Mouse (Mus musculus): Measurements from ENCODE around the gene Bcr. TPM values are rescaled to one million over a fixed set of nuclear protein-coding genes. Genes with fewer than 3 reads are reported as not detected.

Gene Bcr
- polyA plus RNA-seq, 1 experiment from 2014 or later, result 18.5 TPM

DNA sequence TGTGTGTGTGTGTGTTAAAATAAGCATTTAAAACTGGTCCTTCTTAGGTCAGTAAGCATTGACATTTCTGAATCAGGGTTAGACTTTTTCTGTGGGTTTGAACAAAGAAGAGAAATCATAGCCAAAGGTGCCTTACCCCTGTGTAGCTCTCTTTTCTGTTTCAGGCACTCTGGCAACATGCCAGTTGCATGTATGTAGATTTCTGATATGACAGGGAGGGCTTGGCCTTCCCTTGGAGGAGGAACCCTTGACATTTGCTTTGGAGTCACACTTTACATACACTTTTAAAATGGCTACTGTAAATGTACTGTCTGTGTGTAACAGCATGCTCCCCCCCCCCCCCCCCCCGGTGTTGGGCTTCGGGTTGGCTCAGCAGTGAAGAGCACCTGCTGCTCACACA is 164.2 kb downstream of the Bcr start:
- Histone ChIP-seq H3K9ac (ENCODE audit: low read depth, low read length) (no peak overlapping the region), H3K9me3 (ENCODE audit: control insufficient read depth, low read length) (no peaks in the 10 kb centered on the region), H3K4me2 (ENCODE audit: low read depth, low read length) (no peak overlapping the region), H3K27ac (ENCODE audit: low read length) (no peak overlapping the region), H3K4me1 (ENCODE audit: control insufficient read depth, insufficient read depth, low read length) (peaks cover 29% of the 10 kb centered on the region), H3K4me3 (ENCODE audit: low read length) (no peak overlapping the region), H3K36me3 (ENCODE audit: control insufficient read depth, insufficient read depth, low read length) (0 out of 2 replicates have a peak, but pooled peaks cover 6% of the 10 kb centered on the region), H3K27me3 (replicated peaks; ENCODE audit: control insufficient read depth, insufficient read depth, low read length) (no peaks in the 10 kb centered on the region)
- no peak for ATAC-seq
- WGBS, result no CpG with 5 or more reads among the region's 2 CpGs

DNA sequence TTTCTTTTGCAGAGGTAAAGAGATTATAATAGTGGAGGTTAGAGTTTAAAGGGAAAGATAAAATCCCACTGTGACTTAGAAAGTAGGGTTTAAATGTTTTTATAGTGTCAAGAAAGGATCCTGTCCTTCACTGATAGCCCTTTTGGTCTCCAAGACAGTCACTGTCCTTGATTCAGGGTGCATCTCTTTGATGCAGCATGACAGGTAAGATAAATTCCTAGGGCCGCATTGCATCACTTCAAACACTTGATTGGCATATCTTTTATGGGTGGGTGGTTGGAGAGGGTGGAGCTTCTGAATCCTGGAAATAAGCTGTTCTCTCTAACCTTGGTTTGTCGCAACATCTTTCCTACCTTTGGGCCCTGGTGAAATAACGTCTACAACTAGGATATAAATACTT is 167.0 kb downstream of the Bcr start:
- Histone ChIP-seq H3K9ac (ENCODE audit: low read depth, low read length) (no peak overlapping the region), H3K27ac (ENCODE audit: low read length) (no peak overlapping the region), H3K36me3 (ENCODE audit: control insufficient read depth, insufficient read depth, low read length) (0 out of 2 replicates have a peak, but pooled peaks cover 6% of the 10 kb centered on the region), H3K4me3 (ENCODE audit: low read length) (no peak overlapping the region), H3K4me1 (ENCODE audit: control insufficient read depth, insufficient read depth, low read length) (peaks cover 10% of the 10 kb centered on the region), H3K4me2 (ENCODE audit: low read depth, low read length) (no peak overlapping the region), H3K9me3 (ENCODE audit: control insufficient read depth, low read length) (no peaks in the 10 kb centered on the region), H3K27me3 (replicated peaks; ENCODE audit: control insufficient read depth, insufficient read depth, low read length) (no peaks in the 10 kb centered on the region)
- ATAC-seq, result no peak
- 85% methylated on average over 3 of the region's 3 CpGs for WGBS

DNA sequence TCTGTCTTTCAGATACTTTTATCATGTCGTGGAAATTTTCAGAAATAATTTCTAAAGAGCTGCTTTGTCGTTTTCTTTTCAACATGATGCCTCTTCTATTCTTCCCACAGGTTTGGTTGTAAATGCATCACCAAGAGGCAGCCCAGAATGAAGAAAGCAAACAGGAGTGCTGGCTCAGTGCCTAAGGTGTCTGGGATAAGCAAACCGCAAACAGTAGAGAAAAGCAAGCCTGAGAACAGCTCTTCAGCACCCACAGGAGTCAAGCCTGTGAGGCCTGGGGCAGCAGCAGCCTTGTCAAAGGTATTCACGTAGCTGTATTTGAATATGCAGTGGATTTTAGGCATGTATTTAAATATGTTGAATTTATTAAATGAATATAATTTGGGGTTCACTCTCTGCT is 170.2 kb downstream of the Bcr start:
- no peak for ATAC-seq
- H3K4me3 ChIP-seq (ENCODE audit: low read length), result no peak overlapping the region
- no peaks in the 10 kb centered on the region for H3K9me3 ChIP-seq (ENCODE audit: control insufficient read depth, low read length)
- no peaks in the 10 kb centered on the region; the same call in 1 of the 2 replicates for H3K4me1 ChIP-seq (ENCODE audit: control insufficient read depth, insufficient read depth, low read length)
- no peak overlapping the region for H3K27ac ChIP-seq (ENCODE audit: low read length)
- 0 out of 2 replicates have a peak, but pooled peaks cover 6% of the 10 kb centered on the region for H3K36me3 ChIP-seq (ENCODE audit: control insufficient read depth, insufficient read depth, low read length)
- no peak overlapping the region for H3K9ac ChIP-seq (ENCODE audit: low read depth, low read length)
- no peaks in the 10 kb centered on the region for H3K27me3 ChIP-seq (replicated peaks; ENCODE audit: control insufficient read depth, insufficient read depth, low read length)
- no peak overlapping the region for H3K4me2 ChIP-seq (ENCODE audit: low read depth, low read length)
- 78% methylated on average over 4 of the region's 4 CpGs for WGBS

DNA sequence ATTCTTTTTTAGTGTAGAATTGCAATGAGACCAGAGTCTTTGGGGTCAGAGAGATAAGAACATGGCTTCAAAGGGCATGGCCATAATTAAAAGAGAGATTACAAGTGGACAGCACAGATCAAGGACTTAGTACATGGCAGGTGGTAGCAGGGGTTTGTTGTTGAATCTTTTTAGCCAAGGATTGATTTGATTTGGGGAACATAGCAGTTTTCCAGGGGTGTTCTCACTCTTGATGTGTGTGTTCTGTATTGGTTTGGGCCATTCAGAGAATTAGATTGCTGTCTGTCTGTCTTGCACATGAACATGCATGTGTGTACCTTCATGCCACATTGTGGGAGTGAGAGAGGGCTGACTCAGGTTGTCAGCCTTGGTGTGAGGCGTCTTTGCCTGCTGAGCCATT is 171.5 kb downstream of the Bcr start:
- Histone ChIP-seq H3K27me3 (replicated peaks; ENCODE audit: control insufficient read depth, insufficient read depth, low read length) (no peaks in the 10 kb centered on the region), H3K9me3 (ENCODE audit: control insufficient read depth, low read length) (no peaks in the 10 kb centered on the region), H3K27ac (ENCODE audit: low read length) (no peak overlapping the region), H3K4me3 (ENCODE audit: low read length) (no peak overlapping the region), H3K4me2 (ENCODE audit: low read depth, low read length) (no peak overlapping the region), H3K9ac (ENCODE audit: low read depth, low read length) (no peak overlapping the region), H3K4me1 (ENCODE audit: control insufficient read depth, insufficient read depth, low read length) (no peaks in the 10 kb centered on the region; the same call in 1 of the 2 replicates), H3K36me3 (ENCODE audit: control insufficient read depth, insufficient read depth, low read length) (0 out of 2 replicates have a peak, but pooled peaks cover 6% of the 10 kb centered on the region)
- ATAC-seq, result no peak
- WGBS, result 85% methylated on average over 1 of the region's 1 CpGs

DNA sequence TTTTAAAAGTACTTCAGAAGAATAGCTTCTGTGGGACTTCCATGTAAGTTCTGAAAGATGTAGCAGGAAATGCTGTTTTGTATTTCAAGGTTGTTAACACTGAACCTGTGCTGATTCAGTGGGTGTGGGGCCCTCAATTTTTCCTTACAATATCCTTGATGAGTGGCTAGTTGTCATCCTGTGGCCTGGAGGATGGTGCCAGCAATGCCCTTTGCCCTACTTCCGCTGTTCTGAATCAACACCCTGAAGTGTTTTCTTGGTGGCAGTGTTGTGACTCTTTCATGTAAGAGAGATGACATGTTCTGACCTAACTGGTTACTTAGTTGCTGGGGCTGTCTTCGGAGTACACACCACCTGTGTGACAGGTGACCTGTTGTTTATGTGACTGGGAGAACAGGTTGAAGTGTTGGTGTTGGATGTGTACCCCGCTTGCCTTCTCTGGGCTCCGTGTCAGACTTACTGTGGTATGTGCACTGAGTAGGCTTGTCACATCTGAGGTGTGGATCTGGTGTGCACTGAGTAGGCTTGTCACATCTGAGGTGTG is 172.3 kb downstream of the Bcr start:
- no peak overlapping the region for H3K27ac ChIP-seq (ENCODE audit: low read length)
- no peaks in the 10 kb centered on the region for H3K27me3 ChIP-seq (replicated peaks; ENCODE audit: control insufficient read depth, insufficient read depth, low read length)
- no peak overlapping the region for H3K4me2 ChIP-seq (ENCODE audit: low read depth, low read length)
- ATAC-seq, result no peak
- WGBS, result 94% methylated on average over 4 of the region's 4 CpGs
- H3K4me1 ChIP-seq (ENCODE audit: control insufficient read depth, insufficient read depth, low read length), result no peaks in the 10 kb centered on the region; the same call in 1 of the 2 replicates
- H3K4me3 ChIP-seq (ENCODE audit: low read length), result no peak overlapping the region
- H3K9me3 ChIP-seq (ENCODE audit: control insufficient read depth, low read length), result no peaks in the 10 kb centered on the region
- H3K9ac ChIP-seq (ENCODE audit: low read depth, low read length), result no peak overlapping the region
- 0 out of 2 replicates have a peak, but pooled peaks cover 6% of the 10 kb centered on the region for H3K36me3 ChIP-seq (ENCODE audit: control insufficient read depth, insufficient read depth, low read length)

DNA sequence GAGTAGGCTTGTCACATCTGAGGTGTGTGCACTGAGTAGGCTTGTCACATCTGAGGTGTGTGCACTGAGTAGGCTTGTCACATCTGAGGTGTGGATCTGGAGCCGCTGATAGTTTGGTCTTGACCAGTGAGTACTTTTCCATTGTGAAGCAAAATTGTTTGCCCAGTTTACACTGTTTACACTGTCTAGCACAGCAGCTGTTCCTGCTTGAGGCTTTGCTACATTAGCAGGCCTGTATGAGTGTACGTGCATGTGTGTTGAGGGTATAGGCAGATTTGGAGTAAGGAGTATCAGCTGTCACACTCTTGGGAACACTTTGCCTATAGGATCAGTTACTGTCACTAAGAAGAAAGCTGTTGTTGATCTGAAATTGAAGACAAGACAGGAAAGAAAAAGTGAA is 173.1 kb downstream of the Bcr start:
- no peak overlapping the region for H3K27ac ChIP-seq (ENCODE audit: low read length)
- WGBS, result 55% methylated on average over 2 of the region's 2 CpGs
- no peaks in the 10 kb centered on the region; the same call in 1 of the 2 replicates for H3K4me1 ChIP-seq (ENCODE audit: control insufficient read depth, insufficient read depth, low read length)
- H3K9ac ChIP-seq (ENCODE audit: low read depth, low read length), result no peak overlapping the region
- no peak overlapping the region for H3K4me2 ChIP-seq (ENCODE audit: low read depth, low read length)
- H3K4me3 ChIP-seq (ENCODE audit: low read length), result no peak overlapping the region
- no peaks in the 10 kb centered on the region for H3K27me3 ChIP-seq (replicated peaks; ENCODE audit: control insufficient read depth, insufficient read depth, low read length)
- peak; percentile 76 for ATAC-seq
- H3K9me3 ChIP-seq (ENCODE audit: control insufficient read depth, low read length), result no peaks in the 10 kb centered on the region
- H3K36me3 ChIP-seq (ENCODE audit: control insufficient read depth, insufficient read depth, low read length), result 0 out of 2 replicates have a peak, but pooled peaks cover under 1% of the 10 kb centered on the region

Other genes with a start within 250 kb of the Bcr start
- gene Gnaz, start 93.4 kb upstream of the Bcr start, polyA plus RNA-seq (2015; fragmentation: Nextera tagmentation; extraction: Ambion mirVana), result 2.2 and 2.9 TPM in 2 replicates
- not detected in 2 replicates for gene Rsph14, start 28.0 kb upstream of the Bcr start, polyA plus RNA-seq (2015; fragmentation: Nextera tagmentation; extraction: Ambion mirVana)
- gene Rab36, start 23.5 kb upstream of the Bcr start, polyA plus RNA-seq (2015; fragmentation: Nextera tagmentation; extraction: Ambion mirVana), result 5.2 and 5.5 TPM in 2 replicates
- gene Specc1l, start 151.5 kb downstream of the Bcr start, polyA plus RNA-seq (2015; fragmentation: Nextera tagmentation; extraction: Ambion mirVana), result 22.1 and 23.1 TPM in 2 replicates